Mouse (Mus musculus) spleen, adult 2 months (tissue): ENCODE data around the gene U2af2. TPM values are rescaled to one million over a fixed set of nuclear protein-coding genes. Genes with fewer than 3 reads are reported as not detected.

Source experiments
- DNase-seq, 2 experiments: peaks; one replicate each; pipeline versions ENCODE4 v3.0.0 to v3.0.0-alpha.2; 2012 to 2021; ENCODE audit warnings: low spot score in 2 of 2, low read depth in 1 of 2
- H3K27ac ChIP-seq: fragments of 200-500 bp; 2 replicates; pipeline ENCODE4 v1.5.1; 2012; ENCODE audit warnings: low read length, inconsistent platforms; ENCODE audit not compliant: insufficient read depth
- H3K27me3 ChIP-seq: fragments of 200-500 bp; 2 replicates; pipeline ENCODE4 v1.6.1; 2012; ENCODE audit warnings: mild to moderate bottlenecking, moderate library complexity, low read length, inconsistent platforms; ENCODE audit not compliant: control insufficient read depth, insufficient read depth
- H3K36me3 ChIP-seq: fragments of 200-500 bp; 2 replicates; pipeline ENCODE4 v1.6.1; 2012; ENCODE audit warnings: mild to moderate bottlenecking, low read length, inconsistent platforms; ENCODE audit not compliant: control insufficient read depth, insufficient read depth
- H3K4me1 ChIP-seq: fragments of 200-500 bp; 2 replicates; pipeline ENCODE4 v1.6.1; 2011; ENCODE audit warnings: inconsistent platforms; ENCODE audit not compliant: control insufficient read depth, insufficient read depth, insufficient read length
- H3K4me3 ChIP-seq: fragments of 200-500 bp; 2 replicates; pipeline ENCODE4 v1.5.1; 2011; ENCODE audit warnings: mild to moderate bottlenecking, inconsistent platforms; ENCODE audit not compliant: insufficient read depth, insufficient read length; ENCODE audit errors: extremely low read depth
- CTCF ChIP-seq: fragments of 200-500 bp; IDR thresholded peaks from 2 replicates; pipeline ENCODE4 v1.5.1; 2011; ENCODE audit warnings: mild to moderate bottlenecking, inconsistent platforms; ENCODE audit not compliant: insufficient read depth, insufficient read length, insufficient replicate concordance; ENCODE audit errors: extremely low read depth
- POLR2A ChIP-seq: fragments of 200-500 bp; IDR thresholded peaks from 2 replicates; pipeline ENCODE4 v1.6.1; 2011; ENCODE audit warnings: low read depth, low read length, inconsistent platforms
- WGBS: fragments of 180-500 bp; shearing (Covaris S2); methylation state at CpG from one replicate; pipeline ENCODE4 v1.1.7; 2018; 5-methylcytosine and 5-hydroxymethylcytosine counted together
- polyA plus RNA-seq: library from polyadenylated mRNA; depleted of rRNA; stranded (reverse); fragments of >200 nt; gene quantifications from 2 replicates; pipeline ENCODE4 v1.2.3, GENCODE M21; 2012

Gene U2af2
- polyA plus RNA-seq, 1 experiment = 216 TPM

DNA sequence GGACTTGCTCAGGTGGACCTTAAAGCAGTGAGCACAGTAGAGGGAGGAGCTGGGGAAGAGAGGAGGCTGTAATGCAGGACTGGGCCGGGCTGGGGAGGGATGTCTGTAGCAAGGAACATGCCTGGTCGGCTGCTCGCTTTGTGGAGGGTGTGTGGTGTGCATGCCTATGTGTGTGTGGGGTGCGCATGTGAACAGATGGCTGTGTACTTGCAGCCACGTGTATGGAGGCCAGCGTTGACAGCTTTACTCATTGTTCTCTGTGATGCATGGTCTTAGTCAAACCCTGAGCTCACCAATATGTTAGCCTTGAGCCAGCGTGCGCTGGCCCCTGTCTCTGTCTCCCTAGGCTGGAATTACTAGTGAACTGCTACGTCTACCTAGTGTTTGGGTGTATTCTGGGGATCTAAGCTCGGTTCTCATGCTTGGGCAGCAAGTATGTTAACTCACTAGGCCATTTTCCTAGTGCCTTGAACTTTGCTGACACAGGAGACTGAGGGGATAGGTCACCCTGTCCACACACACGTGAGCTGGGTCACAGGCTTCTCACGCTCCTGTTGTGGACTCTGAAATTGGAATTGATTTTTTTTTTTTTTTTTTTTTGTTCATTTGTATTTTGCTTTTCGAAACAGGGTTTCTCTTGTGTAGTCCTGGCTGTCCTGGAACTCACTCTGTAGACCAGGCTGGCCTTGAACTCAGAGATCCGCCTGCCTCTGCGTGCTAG lies 29.2 kb downstream of the U2af2 start:
- DNase-seq = no peak
- no peaks in the 10 kb centered on the region for H3K27me3 ChIP-seq
- no peak for TF ChIP-seq POLR2A
- TF ChIP-seq CTCF = no peak
- no peaks in the 10 kb centered on the region; the same call in 1 of the 2 replicates for H3K4me1 ChIP-seq
- peaks cover 55% of the 10 kb centered on the region for H3K36me3 ChIP-seq
- H3K27ac ChIP-seq = no peak overlapping the region
- 94% methylated on average over 15 of the region's 15 CpGs for WGBS
- H3K4me3 ChIP-seq = no peak overlapping the region

DNA sequence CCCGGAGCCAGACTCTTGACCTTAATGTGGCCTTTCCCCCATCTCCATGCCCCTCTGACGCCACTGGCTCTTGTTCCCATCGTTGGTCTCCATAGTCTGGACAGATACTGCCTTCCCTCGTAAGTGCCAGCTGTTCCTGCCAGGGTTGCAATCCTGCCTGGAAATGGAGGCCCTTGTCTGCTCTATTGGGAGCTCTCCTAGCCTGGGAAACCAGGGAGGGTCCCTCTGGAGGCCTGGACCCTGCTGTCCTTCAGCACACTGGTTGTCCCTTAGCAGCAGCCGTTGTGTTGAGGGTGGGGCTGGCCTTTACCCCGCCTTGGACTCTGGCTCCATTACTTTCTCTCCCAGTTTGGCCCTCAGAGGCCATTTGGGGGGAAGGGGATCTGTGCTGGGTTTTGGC lies 30.4 kb downstream of the U2af2 start:
- no peak for DNase-seq
- H3K27me3 ChIP-seq = no peaks in the 10 kb centered on the region
- no peak for TF ChIP-seq POLR2A
- no peak for TF ChIP-seq CTCF
- no peaks in the 10 kb centered on the region; the same call in 1 of the 2 replicates for H3K4me1 ChIP-seq
- peaks cover 62% of the 10 kb centered on the region for H3K36me3 ChIP-seq
- H3K27ac ChIP-seq = no peak overlapping the region
- H3K4me3 ChIP-seq = no peak overlapping the region
- 87% methylated on average over 6 of the region's 6 CpGs for WGBS

DNA sequence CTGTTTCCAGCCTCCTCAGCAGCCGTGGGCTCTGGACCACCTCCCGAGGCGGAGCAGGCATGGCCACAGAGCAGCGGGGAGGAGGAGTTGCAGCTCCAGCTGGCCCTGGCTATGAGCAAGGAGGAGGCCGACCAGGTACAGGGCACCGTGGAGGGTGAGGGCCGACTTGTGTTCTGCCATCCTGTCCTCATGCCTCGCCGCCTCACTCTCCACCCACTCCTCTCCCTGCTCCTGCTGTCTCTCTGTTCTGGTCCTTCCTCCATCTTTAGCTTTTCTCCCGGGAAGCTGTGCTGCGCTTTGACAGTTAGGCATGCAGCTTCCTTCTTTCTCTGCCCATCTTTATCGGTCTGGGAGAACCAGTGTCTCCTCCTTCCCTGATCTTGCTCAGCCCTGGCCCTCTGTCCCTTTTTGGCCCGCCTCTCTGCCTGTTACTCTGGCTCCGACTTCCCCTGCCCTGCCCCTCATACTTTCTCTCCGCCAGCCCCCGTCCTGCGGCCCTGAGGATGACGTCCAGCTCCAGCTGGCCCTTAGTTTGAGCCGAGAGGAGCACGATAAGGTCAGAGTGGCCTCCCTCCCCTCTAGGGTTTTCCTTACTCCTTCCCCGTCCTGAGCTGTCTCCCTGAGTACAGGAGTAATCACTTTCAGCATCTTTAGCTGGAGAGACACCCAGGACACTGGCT lies 31.0 kb downstream of the U2af2 start:
- Histone ChIP-seq H3K36me3 (peaks cover 65% of the 10 kb centered on the region), H3K27me3 (no peaks in the 10 kb centered on the region), H3K4me1 (no peaks in the 10 kb centered on the region), H3K4me3 (no peak overlapping the region), H3K27ac (no peak overlapping the region)
- 88% methylated on average over 21 of the region's 21 CpGs for WGBS
- DNase-seq = no peak
- TF ChIP-seq CTCF = no peak
- no peak for TF ChIP-seq POLR2A

DNA sequence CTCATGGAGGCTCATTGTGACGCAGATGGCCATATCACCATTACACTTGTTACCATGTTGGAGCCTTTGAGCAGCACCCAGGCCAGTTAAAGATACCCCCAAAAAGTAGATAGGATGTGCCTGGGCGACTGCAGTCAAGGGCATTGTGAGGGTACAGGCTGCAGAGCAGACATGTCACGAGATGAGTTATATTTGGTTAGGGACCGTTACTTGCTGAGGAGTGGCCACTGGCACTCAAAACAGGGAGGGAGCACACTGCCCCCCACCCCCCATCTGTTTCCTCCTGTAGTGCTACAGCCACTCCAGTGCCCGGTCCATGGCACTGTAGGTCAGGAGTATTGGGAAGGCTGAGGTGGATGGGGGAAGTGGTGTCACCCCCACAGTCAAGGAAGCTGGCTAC lies 36.8 kb downstream of the U2af2 start:
- TF ChIP-seq CTCF = no peak
- TF ChIP-seq POLR2A = no peak

DNA sequence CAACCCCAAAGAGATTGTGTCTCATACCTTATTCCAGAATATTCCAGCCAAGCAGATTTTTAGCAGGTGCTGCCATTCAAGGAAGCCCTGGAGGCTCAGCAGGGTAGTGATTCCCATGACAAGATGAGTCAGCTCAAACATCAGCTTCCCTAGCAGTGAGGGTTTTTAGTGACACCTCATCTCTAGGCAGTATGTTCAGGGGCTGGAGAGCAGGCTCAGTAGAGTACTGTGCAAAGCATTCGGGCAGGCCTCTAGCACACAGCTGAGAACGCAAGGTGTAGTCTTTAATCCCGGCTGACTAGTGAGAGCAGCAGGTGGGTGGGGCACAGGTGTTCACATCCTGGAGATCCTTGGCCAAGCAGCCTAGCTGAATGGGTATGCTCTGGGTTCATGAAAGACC lies 37.9 kb downstream of the U2af2 start:
- H3K4me1 ChIP-seq = peaks cover 26% of the 10 kb centered on the region; the same call in 1 of the 2 replicates
- peak overlapping the region; percentile 48; the same call in 1 of the 2 replicates for H3K27ac ChIP-seq
- no peak overlapping the region for H3K4me3 ChIP-seq
- no peak for TF ChIP-seq POLR2A
- TF ChIP-seq CTCF = no peak
- WGBS = 88% methylated on average over 3 of the region's 3 CpGs
- H3K27me3 ChIP-seq = no peaks in the 10 kb centered on the region
- peaks cover 33% of the 10 kb centered on the region for H3K36me3 ChIP-seq
- DNase-seq = no peak

More for the DNA sequence above, 36.8 kb downstream of the U2af2 start:
- Histone ChIP-seq H3K4me1 (peaks cover 26% of the 10 kb centered on the region; the same call in 1 of the 2 replicates), H3K4me3 (no peak overlapping the region), H3K27ac (no peak overlapping the region), H3K27me3 (no peaks in the 10 kb centered on the region), H3K36me3 (peaks cover 38% of the 10 kb centered on the region)
- 86% methylated on average over 5 of the region's 5 CpGs for WGBS
- no peak for DNase-seq

DNA sequence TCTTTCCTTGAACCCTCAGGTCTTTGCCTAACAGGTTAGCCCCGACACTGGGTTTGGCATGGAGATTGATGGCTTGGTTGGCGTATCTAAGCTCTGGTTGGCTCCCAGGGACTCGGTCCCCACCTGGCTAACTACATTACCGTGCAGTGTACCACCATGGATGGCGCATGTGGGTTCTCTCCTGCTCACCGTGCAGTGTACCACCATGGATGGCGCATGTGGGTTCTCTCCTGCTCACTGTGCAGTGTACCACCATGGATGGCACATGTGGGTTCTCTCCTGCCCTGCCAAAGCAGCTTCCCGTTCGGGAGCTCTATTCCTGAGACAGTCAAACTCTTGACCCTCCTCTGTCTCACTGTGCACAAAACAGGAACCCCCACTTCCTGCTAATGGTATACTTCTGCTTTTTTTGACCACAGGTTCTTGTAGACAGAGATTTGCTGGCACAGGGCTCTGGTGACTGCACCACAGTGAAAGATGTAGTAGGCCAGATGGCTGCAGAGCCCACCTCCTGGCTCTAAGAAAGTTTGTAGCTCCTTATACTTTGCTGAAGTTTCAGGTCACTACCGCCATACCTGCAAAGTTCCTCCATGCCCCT lies 39.2 kb downstream of the U2af2 start:
- WGBS = 8% methylated on average over 10 of the region's 10 CpGs
- peak overlapping the region; percentile 70 for H3K27ac ChIP-seq
- no peaks in the 10 kb centered on the region for H3K27me3 ChIP-seq
- peaks cover 20% of the 10 kb centered on the region for H3K36me3 ChIP-seq
- no peak for TF ChIP-seq CTCF
- TF ChIP-seq POLR2A = no peak
- peak; percentile 57 to 60 for DNase-seq
- H3K4me1 ChIP-seq = peaks cover 26% of the 10 kb centered on the region; the same call in 1 of the 2 replicates
- peak overlapping the region; percentile 39; the same call in 1 of the 2 replicates for H3K4me3 ChIP-seq
